Mouse (Mus musculus) NIH3T3 (cell line): ENCODE results near the gene Dido1.

Source experiments
- DNase-seq: peaks from one replicate; pipeline ENCODE4 v3.0.0-alpha.2; 2012; ENCODE audit warnings: low read depth

Dido1 gene

GRCm38 (mm10) chr2:180709923-180710272, at the start of gene Dido1, which contains the start of gene Gid8:
Dido1 (minus strand) TSS chr2:180709999.
Gid8 (plus strand) TSS chr2:180710117.
- peak; percentile 98 for DNase-seq

GRCm38 (mm10) chr2:180758513-180759263, 48.9 kb upstream of the Dido1 start:
- no peak for DNase-seq

DNA sequence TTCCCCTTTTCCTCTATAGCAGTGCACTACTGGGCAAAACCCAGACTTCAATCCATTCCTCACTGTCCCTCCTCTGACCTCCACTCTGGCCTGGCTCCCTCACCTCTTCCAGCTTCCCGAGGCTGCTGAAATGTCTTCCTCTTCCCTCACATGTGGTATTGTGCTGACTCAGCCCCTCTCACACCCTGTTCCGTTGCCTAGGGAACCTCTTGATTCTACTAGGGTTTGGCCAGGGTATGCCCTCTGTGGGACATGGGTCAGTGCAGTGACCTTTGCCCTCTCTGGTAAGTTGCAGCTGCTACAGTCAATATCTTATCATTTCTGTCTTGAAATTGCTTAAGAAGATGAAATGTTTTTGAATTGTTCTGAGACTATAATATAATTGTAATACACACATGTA, 47.0 kb upstream of the Dido1 start:
- no peak for DNase-seq

DNA sequence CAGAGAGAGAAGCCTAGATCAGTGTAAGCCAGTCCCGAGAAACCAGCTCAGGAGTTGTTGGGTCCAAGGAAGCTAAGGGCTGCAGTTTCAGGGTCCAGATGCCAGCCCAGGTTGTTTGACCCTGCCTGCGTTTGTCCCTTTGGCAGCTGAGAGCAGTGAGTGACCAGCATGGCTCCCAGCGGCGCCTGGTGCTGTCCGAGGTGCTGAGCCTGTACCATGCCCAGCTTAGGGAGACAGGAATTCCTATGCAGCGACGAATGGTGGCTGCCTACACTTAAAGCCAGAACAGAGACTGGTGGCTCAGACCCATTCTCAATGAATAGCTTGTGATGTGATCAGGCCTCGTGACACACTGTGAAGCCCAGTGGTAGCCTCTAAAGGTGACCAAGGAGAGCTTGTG, 46.1 kb upstream of the Dido1 start:
- peak; percentile 77 for DNase-seq

DNA sequence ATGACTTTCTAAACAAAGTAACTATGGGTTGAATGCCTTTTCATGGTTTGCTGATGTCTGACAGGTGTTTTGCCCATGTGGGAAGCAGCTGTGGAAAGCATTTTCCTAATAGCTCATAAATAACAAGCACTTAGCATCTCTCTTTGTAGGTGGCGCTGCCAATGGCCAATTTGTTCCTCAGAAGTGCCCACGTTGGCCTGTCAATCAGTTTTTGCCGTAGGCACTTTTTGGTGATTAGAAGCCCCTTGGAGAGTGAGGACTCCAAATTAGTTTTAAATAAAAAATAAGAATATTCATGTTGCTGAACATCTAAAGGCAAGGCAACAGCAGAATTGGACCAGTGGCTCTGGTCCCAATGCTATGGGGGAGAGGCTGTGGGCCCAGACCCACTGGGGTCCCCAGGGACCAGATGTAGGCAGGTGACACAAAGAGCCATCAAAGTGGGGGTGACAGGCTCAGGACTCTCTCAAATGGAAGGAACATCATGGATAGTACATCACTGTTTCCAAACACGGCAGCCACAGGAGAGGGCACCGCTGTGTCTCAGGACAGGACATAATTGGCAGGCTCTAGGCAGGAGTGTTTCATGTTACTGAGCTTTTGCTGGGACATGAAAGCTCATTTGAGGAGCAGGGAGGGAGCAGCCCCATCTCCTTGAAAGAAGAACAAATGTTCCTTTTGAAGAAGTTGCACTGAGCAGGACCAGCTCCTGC, 45.3 kb upstream of the Dido1 start:
- DNase-seq, result no peak

DNA sequence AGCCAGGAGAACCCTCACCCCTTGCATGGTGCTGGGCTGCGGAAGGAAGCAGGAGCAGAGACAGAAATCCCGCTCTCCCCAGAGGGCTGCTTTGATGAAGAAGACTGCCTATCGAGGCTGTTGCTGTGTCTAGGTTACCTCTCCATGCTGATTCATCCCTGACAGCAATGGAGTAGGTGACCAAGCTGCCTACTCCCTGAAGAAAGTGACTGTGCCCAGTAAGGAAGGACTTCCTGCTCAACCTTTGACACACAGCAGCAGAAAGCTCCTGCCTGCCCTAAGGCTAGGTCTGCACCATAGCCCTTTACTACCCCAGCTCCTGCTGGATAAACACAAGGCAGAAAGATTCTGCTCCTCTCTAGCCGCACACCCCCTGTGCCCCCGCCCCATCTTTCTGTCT, 39.1 kb upstream of the Dido1 start:
- no peak for DNase-seq

GRCm38 (mm10) chr2:180746569-180747192, 36.9 kb upstream of the Dido1 start:
- DNase-seq, result peak; percentile 4

- peak; percentile 91 for DNase-seq
Measured at GRCm38 (mm10) chr2:180745248-180745927, 35.6 kb upstream of the Dido1 start.

DNA sequence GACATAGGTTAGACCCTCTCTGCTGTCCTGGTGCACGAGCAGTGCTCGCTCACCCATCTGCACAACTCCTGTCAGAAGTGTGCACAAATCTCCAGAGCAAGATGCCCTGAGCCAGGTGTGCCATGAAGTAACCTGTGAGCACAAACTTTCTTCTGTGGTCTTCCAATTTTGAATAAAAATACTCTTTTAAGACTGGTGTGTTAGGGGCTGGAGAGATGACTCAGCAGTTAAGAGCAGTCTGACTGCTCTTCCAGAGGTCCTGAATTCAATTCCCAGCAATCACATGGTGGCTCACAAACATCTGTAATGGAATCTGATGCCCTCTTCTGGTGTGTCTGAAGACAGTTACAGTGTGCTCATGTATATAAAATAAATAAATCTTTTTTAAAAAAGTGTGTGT, 33.5 kb upstream of the Dido1 start:
- no peak for DNase-seq

DNA sequence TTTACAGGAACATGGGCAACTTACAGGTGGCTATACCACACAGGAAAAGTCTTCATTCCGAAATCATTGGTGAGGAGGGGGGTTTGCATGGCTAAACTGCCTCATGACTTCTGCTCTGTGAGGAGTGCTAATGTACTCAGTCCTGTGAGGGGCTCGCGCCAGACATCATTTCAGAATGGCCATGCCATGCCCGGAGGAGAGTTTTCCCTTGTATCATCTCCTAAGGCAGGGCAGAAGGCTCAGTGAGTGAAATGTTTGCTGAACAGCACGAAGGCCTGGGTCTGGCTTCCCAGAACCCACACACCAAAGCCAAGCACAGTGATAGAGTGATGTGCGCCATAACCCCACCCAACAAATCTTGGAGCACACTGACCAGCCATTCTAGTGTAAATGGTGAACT, 33.0 kb upstream of the Dido1 start:
- no peak for DNase-seq

DNA sequence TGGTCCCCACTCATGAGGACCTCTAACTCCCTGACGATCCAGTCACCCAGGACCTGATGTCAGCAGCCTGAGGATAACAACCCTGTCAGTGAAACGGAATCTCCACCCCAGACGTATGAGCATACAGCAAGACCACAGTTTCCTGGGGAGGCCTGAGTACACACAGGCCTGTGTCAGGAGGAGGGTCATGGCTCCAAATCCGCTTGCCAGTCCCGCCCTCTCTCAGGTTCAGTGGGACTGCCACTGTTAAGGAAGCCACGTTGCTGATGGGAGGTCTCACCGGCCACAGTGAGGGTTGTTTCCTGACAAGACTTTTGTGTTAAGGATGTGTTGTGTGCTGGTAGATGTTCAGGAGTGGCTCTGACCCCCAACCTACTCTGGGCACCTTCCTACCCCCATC, 31.6 kb upstream of the Dido1 start:
- no peak for DNase-seq

DNA sequence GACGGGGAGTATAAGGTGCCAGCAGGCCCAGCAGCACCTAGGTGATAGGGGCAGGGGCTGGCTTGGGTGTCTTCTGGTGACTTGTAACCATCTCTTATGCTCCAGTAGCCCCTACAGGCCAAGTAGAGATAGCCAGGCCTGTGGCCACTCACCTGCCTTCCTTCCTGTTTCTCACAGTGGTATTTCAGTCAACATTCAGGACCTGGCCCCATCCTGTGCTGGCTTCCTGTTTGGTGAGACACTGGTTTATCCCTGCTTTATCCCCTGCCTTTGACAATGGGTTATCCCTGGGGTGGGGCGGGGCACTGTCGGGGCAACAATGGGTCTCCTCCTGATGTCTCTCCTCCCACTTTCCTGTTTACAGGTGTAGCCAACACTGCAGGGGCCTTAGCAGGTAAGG, 30.6 kb upstream of the Dido1 start:
- no peak for DNase-seq

DNA sequence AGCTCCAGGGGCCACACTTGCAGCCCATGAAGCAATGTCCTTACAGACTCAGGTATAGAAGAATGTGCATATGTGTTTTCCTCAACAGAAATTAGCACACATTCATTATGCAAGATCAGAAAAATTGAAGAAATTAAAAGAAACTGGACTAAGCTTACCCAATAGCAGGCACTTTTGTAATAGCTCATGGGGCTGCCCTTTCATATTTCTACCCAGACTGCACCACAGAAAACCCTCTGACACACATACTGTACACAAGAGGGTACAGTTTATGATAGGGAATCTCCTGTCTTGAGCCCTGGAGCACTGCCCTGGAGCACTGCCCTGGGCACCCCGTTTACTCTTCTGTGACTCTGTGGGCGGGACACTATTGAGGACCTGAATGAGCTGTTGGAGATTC, 28.2 kb upstream of the Dido1 start:
- no peak for DNase-seq

GRCm38 (mm10) chr2:180735232-180735631, 25.4 kb upstream of the Dido1 start:
- DNase-seq, result no peak

DNA sequence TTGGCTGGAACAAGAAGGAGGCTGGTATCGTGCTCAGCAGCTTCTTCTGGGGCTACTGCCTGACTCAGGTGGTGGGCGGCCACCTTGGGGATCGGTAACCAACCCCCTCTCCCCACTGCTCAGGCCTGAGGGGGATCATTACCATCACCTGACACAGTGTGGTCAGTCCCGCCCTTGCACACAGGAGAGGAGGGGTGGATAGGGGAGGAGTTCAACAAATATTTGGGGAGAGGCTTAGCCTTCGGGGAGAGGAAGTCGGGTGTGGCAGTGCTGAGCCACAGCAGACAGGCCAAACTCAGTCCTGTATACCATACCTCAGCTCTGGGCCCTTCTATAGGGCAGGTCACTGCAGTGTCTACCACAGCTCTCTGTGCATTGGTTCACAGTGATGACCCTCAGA, 22.2 kb upstream of the Dido1 start:
- DNase-seq, result no peak

GRCm38 (mm10) chr2:180731036-180731435, 21.2 kb upstream of the Dido1 start:
- peak; percentile 11 for DNase-seq

- no peak for DNase-seq
Measured at GRCm38 (mm10) chr2:180727613-180728021, 17.8 kb upstream of the Dido1 start.

GRCm38 (mm10) chr2:180726658-180727442, 17.1 kb upstream of the Dido1 start:
- DNase-seq, result no peak

- DNase-seq, result no peak
Measured at GRCm38 (mm10) chr2:180725856-180726629, 16.2 kb upstream of the Dido1 start.

GRCm38 (mm10) chr2:180725414-180725778, 15.6 kb upstream of the Dido1 start:
- DNase-seq, result no peak
